Mouse (Mus musculus): ENCODE results near the gene Ptprd. TPM values are rescaled to one million over a fixed set of nuclear protein-coding genes. Genes with fewer than 3 reads are reported as not detected.

The Ptprd gene
- polyA plus RNA-seq, 1 experiment from 2014 or later, result 96.7 TPM

GRCm38 (mm10) chr4:75950582-75950981, 2261.2 kb downstream of the Ptprd start:
- 80% methylated on average over 4 of the region's 4 CpGs for WGBS
- no peak overlapping the region for H3K27ac ChIP-seq
- H3K4me2 ChIP-seq, result no peak overlapping the region
- H3K9ac ChIP-seq, result no peak overlapping the region
- H3K4me1 ChIP-seq (replicated peaks), result no peaks in the 10 kb centered on the region
- H3K4me3 ChIP-seq, result no peak overlapping the region
- no peaks in the 10 kb centered on the region for H3K9me3 ChIP-seq
- H3K36me3 ChIP-seq, result peaks cover 32% of the 10 kb centered on the region
- ATAC-seq (ENCODE audit: low FRiP score), result no peak
- no peaks in the 10 kb centered on the region for H3K27me3 ChIP-seq

GRCm38 (mm10) chr4:75894871-75895270, 2316.9 kb downstream of the Ptprd start:
- Histone ChIP-seq H3K4me3 (no peak overlapping the region), H3K27ac (no peak overlapping the region), H3K27me3 (no peaks in the 10 kb centered on the region)

More at GRCm38 (mm10) chr4:75894871-75895270, 2316.9 kb downstream of the Ptprd start:
- ATAC-seq (ENCODE audit: low FRiP score), result no peak
- Histone ChIP-seq H3K9me3 (no peaks in the 10 kb centered on the region), H3K4me2 (no peak overlapping the region), H3K36me3 (no peaks in the 10 kb centered on the region), H3K4me1 (replicated peaks) (no peaks in the 10 kb centered on the region), H3K9ac (no peak overlapping the region)
- 66% methylated on average over 4 of the region's 4 CpGs for whole genome bisulfite sequencing

Small RNA genes within 50 kb of the gene (microRNA-seq; reads per million reads assigned to microRNA genes)
- not detected for gene Gm23159

Data from hindbrain, embryonic 13.5 days (tissue).